Mouse (Mus musculus) liver, adult 2 months (tissue): ENCODE data around the gene Erc1.

Source experiments
- CTCF ChIP-seq: fragments of 200-500 bp; IDR thresholded peaks from 2 replicates; pipeline ENCODE4 v1.5.1; 2011; ENCODE audit warnings: low read depth, low read length, control low read depth
- POLR2A ChIP-seq: fragments of 200-500 bp; IDR thresholded peaks from 2 replicates; pipeline ENCODE4 v1.6.1; 2011; ENCODE audit warnings: low read length, control low read depth; ENCODE audit not compliant: insufficient read depth; ENCODE audit errors: extremely low read depth

GRCm38 (mm10) chr6:119848034-119848695 is at the start of gene Erc1:
- TF ChIP-seq CTCF, result no peak
- peak; percentile 38; the same call in 1 of the 2 replicates for TF ChIP-seq POLR2A
